Mouse (Mus musculus) lung, postnatal 0 days (tissue): ENCODE measurements at regions not wholly inside any gene's neighbourhood (a gene's known extent, or its start where the extent isn't known, plus 50 kb on each side); places are given as distances from the start of the nearest gene placed in this dataset.
A peak's percentile ranks its signal among the peaks of the same experiment; 100 is the strongest.

Experiments
- ATAC-seq: fragments of 200-750 bp; cut with Nextera tagmentation; 2 replicates; pipeline ENCODE4 v1.8.0; 2017; ENCODE audit warnings: moderate library complexity
- DNase-seq: peaks from one replicate; pipeline ENCODE4 v3.0.0-alpha.2; 2016; ENCODE audit warnings: low spot score
- H3K27ac ChIP-seq: fragments of 300-500 bp; sonication (generic); 2 replicates; pipeline ENCODE4 v1.5.1; 2014; ENCODE audit warnings: antibody characterized with exemption, mild to moderate bottlenecking, low read length, mixed read lengths
- H3K27me3 ChIP-seq: fragments of 300-500 bp; sonication (generic); replicated peaks from 2 replicates; pipeline ENCODE4 v1.6.1; 2014; ENCODE audit warnings: low read length, mixed read lengths; ENCODE audit not compliant: insufficient read depth
- H3K36me3 ChIP-seq: fragments of 300-500 bp; sonication (generic); 2 replicates; pipeline ENCODE4 v1.6.1; 2014; ENCODE audit warnings: low read length, mixed read lengths; ENCODE audit not compliant: insufficient read depth
- H3K4me1 ChIP-seq: fragments of 300-500 bp; sonication (generic); 2 replicates; pipeline ENCODE4 v1.6.1; 2014; ENCODE audit warnings: antibody characterized with exemption, low read depth, low read length, mixed read lengths; ENCODE audit not compliant: insufficient read depth
- H3K4me2 ChIP-seq: fragments of 300-500 bp; sonication (generic); replicated peaks from 2 replicates; pipeline ENCODE4 v1.6.1; 2014; ENCODE audit warnings: low read depth, mild to moderate bottlenecking, low read length, moderate library complexity, mixed read lengths
- H3K4me3 ChIP-seq: fragments of 300-500 bp; sonication (generic); 2 replicates; pipeline ENCODE4 v1.5.1; 2014; ENCODE audit warnings: low read depth, low read length
- H3K9ac ChIP-seq: fragments of 300-500 bp; sonication (generic); replicated peaks from 2 replicates; pipeline ENCODE4 v1.6.1; 2014; ENCODE audit warnings: low read depth, mild to moderate bottlenecking
- H3K9me3 ChIP-seq: fragments of 300-500 bp; sonication (generic); 2 replicates; pipeline ENCODE4 v1.6.1; 2016; ENCODE audit warnings: low read length, mixed read lengths
- CTCF ChIP-seq: IDR thresholded peaks from 2 replicates; pipeline ENCODE4 v1.5.1; 2016; ENCODE audit warnings: antibody characterized with exemption, mild to moderate bottlenecking
- EP300 ChIP-seq: IDR thresholded peaks from 2 replicates; pipeline ENCODE4 v1.6.1; 2016; ENCODE audit warnings: antibody characterized with exemption, mild to moderate bottlenecking, control low read depth
- WGBS: fragments of 180-500 bp; shearing (Covaris S2); extraction: QIAGEN DNeasy Blood & Tissue Kit; methylation state at CpG from one replicate; pipeline ENCODE4 v1.1.7; 2014; 5-methylcytosine and 5-hydroxymethylcytosine counted together

GRCm38 (mm10) chr16:52601068-52601829 is 147.4 kb upstream of the Alcam start:
- no peak for TF ChIP-seq EP300
- no peak for TF ChIP-seq CTCF

GRCm38 (mm10) chr16:52598232-52598631 is 144.4 kb upstream of the Alcam start:
- WGBS = 15% methylated on average over 1 of the region's 1 CpGs
- H3K4me2 ChIP-seq = no peak overlapping the region
- no peak overlapping the region for H3K27ac ChIP-seq
- H3K9me3 ChIP-seq = no peaks in the 10 kb centered on the region
- ATAC-seq (peak; percentile 41; the same call in 1 of the 2 replicates), DNase-seq (peak; percentile 19)
- no peaks in the 10 kb centered on the region for H3K27me3 ChIP-seq
- no peak overlapping the region for H3K4me3 ChIP-seq
- no peaks in the 10 kb centered on the region for H3K36me3 ChIP-seq
- H3K4me1 ChIP-seq = no peaks in the 10 kb centered on the region
- H3K9ac ChIP-seq = no peak overlapping the region
- no peak for TF ChIP-seq CTCF
- no peak for TF ChIP-seq EP300

More at GRCm38 (mm10) chr16:52601068-52601829, 147.4 kb upstream of the Alcam start:
- no peak for DNase-seq
- 89% methylated on average over 8 of the region's 8 CpGs for WGBS
- no peaks in the 10 kb centered on the region for H3K9me3 ChIP-seq
- no peaks in the 10 kb centered on the region for H3K36me3 ChIP-seq
- no peak overlapping the region for H3K4me2 ChIP-seq
- no peak for ATAC-seq
- H3K27ac ChIP-seq = no peak overlapping the region
- no peaks in the 10 kb centered on the region for H3K4me1 ChIP-seq
- H3K27me3 ChIP-seq = no peaks in the 10 kb centered on the region
- no peak overlapping the region for H3K4me3 ChIP-seq
- no peak overlapping the region for H3K9ac ChIP-seq

- no peaks in the 10 kb centered on the region for H3K27me3 ChIP-seq
- H3K36me3 ChIP-seq = no peaks in the 10 kb centered on the region
- no peak overlapping the region for H3K4me3 ChIP-seq
- H3K9me3 ChIP-seq = no peaks in the 10 kb centered on the region
- no peak overlapping the region for H3K4me2 ChIP-seq
- no peak overlapping the region for H3K9ac ChIP-seq
- WGBS = 80% methylated on average over 7 of the region's 7 CpGs
- H3K4me1 ChIP-seq = no peaks in the 10 kb centered on the region
- no peak for DNase-seq
- no peak for ATAC-seq
- TF ChIP-seq EP300 (no peak), CTCF (no peak)
- no peak overlapping the region for H3K27ac ChIP-seq
Measured at GRCm38 (mm10) chr16:52597181-52597580, 143.3 kb upstream of the Alcam start.

GRCm38 (mm10) chr16:52588291-52588781 is 134.5 kb upstream of the Alcam start:
- TF ChIP-seq EP300 = no peak
- Histone ChIP-seq H3K9me3 (no peaks in the 10 kb centered on the region), H3K27me3 (no peaks in the 10 kb centered on the region), H3K36me3 (no peaks in the 10 kb centered on the region), H3K4me2 (no peak overlapping the region), H3K4me3 (no peak overlapping the region), H3K4me1 (no peaks in the 10 kb centered on the region), H3K9ac (no peak overlapping the region), H3K27ac (no peak overlapping the region)
- ATAC-seq = no peak; the same call in 1 of the 2 replicates
- no peak for DNase-seq
- 24% methylated on average over 1 of the region's 1 CpGs for WGBS

- no peak for TF ChIP-seq EP300
- TF ChIP-seq CTCF = no peak
- H3K4me3 ChIP-seq = no peak overlapping the region
- no peaks in the 10 kb centered on the region for H3K36me3 ChIP-seq
- no peak overlapping the region for H3K4me2 ChIP-seq
- H3K27me3 ChIP-seq = no peaks in the 10 kb centered on the region
- no peaks in the 10 kb centered on the region for H3K4me1 ChIP-seq
- DNase-seq (no peak), ATAC-seq (no peak)
- no peak overlapping the region for H3K27ac ChIP-seq
- H3K9ac ChIP-seq = no peak overlapping the region
- 63% methylated on average over 2 of the region's 2 CpGs for WGBS
- no peaks in the 10 kb centered on the region for H3K9me3 ChIP-seq
Measured at GRCm38 (mm10) chr16:52569078-52569477, 115.2 kb upstream of the Alcam start.

- H3K9ac ChIP-seq = no peak overlapping the region
- no peak overlapping the region for H3K4me2 ChIP-seq
- no peak for TF ChIP-seq EP300
- no peak for TF ChIP-seq CTCF
- no peaks in the 10 kb centered on the region for H3K36me3 ChIP-seq
- peak; percentile 85 for ATAC-seq
- no peak overlapping the region for H3K4me3 ChIP-seq
- H3K27ac ChIP-seq = no peak overlapping the region
- no peaks in the 10 kb centered on the region for H3K27me3 ChIP-seq
- H3K4me1 ChIP-seq = no peaks in the 10 kb centered on the region
- peak; percentile 51 for DNase-seq
- no peaks in the 10 kb centered on the region for H3K9me3 ChIP-seq
- WGBS = 51% methylated on average over 1 of the region's 1 CpGs
Measured at GRCm38 (mm10) chr16:52536278-52536677, 82.4 kb upstream of the Alcam start.
